Mouse (Mus musculus) natural killer cell, adult 2 months (primary cell): ENCODE results near the gene Muc13.
A peak's percentile ranks its signal among the peaks of the same experiment; 100 is the strongest.

Experiments
- DNase-seq, 2 experiments: peaks; one replicate each; pipeline ENCODE4 v3.0.0; 2022; ENCODE audit warnings: low spot score in 2 of 2

The Muc13 gene

DNA sequence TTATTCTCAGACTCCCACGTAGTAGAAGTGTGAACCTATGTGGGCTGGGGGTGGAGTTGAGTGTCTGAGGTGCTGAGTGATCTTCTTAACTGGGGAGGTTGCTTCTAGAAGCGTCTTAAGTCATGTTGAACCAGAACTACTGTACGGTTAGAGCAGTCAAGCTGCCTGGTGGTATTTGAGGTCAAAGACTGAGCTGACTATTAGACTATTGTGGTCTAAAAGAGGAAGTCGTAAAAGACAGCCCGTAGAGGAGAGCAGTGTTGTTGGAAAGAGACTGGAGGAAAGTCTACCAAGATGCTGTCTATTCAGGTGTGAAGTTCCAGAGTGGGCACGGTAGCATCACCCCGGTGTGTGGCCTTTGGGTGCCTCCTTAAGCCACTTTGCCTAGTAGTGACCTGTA is 24.0 kb upstream of the Muc13 start:
- peak; percentile 61 for DNase-seq

GRCm38 (mm10) chr16:33770778-33771454 is 22.9 kb upstream of the Muc13 start:
- no peak for DNase-seq

DNA sequence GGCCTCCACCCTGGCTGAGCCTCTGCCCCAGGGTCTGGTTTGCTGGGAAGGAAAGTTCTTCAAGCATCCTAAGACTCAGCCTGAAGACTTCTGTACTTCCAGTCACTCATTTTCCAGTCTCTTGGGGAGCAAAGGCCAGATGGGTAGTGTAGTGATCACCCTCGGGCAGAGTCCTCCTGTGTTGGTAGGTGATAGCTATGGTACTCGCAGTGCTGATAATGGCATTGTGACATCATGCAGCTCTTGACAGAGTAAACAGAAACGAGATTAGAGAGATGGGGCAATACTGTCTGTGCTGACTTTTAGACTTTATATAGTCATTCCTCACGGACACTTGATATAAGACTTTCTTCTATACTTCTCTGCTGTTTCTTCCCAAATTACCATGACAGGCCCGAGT is 21.0 kb upstream of the Muc13 start:
- DNase-seq, result no peak

DNA sequence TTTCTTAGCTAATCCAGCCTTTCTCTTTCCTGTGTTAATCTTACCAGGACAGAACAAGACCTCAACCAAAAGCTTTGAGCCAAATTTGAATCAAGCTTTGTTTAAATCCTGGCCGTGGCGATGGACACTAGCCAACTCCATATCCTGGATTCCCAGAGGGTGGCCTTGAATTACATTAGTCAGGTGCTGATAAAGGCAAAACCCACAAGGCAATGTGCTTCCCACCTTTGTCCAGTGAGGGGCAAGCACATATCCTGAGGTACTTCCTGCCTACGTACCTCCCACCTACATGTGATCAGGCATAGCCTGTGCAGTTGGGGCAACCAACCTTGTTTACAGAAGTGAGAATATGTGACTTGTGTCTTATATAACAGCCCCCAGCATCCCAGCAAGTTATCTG is 18.9 kb upstream of the Muc13 start:
- DNase-seq, result no peak

DNA sequence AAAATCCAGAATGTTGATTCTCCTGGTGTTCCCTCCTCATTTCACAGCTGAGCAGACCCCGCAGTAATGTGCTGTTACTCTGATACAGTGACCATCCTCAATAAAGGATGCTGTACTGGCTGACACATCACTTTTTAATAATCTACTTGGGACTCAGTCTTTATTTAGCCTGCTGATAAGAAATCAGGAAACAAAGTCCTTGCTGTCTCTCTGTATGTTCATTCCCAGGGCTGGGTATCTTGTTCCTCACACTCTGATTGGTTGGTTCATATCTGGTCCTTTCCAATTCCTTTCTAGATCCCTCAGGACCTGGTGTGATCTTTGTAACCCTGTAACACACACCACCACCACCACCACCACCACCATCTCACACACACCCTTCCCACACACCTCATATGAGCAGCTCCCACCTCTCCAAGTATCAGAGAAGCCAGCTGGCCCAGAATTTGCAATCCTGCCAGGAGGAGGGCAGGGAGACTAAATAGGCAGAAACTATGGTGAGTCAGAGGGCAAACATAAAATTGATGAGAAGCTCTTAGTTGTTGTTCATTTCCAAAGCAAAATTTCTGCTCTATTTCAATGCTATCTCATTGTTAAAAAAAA is 18.0 kb upstream of the Muc13 start:
- DNase-seq, result no peak

DNA sequence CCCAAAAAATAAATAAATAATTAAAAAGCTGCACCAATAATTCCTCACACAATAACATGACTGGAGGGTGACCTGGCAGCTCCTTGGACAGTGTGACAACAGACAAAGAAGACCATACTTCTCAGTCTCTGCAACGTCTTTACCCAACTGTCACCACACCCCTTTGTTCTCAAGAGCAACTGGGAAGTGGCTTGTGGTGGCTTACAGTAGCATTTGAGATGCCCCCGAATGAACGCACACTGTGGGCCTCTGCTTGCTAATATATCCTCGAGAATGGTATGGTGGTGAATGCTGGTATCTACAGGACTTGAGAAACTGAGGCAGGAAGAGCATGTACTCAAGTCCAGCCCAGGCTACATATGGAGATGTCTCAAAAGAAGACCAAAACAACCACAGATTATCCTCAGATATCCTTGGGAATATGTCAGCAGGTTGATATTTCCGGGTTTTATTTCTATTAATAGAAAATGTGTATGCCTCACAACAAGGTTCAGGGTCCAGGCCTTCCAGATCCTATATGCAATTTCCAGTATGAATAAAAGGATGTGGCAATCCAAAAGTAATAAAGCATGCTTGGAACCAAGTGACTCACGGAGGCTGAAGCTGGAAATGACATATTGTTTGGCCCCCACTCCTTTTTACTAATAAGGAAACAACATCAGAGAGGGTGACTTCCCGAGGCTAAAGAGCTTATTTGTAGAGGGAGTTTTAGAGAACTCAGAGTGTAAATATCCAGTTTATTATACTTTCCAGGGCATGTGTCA is 16.9 kb upstream of the Muc13 start:
- no peak for DNase-seq

DNA sequence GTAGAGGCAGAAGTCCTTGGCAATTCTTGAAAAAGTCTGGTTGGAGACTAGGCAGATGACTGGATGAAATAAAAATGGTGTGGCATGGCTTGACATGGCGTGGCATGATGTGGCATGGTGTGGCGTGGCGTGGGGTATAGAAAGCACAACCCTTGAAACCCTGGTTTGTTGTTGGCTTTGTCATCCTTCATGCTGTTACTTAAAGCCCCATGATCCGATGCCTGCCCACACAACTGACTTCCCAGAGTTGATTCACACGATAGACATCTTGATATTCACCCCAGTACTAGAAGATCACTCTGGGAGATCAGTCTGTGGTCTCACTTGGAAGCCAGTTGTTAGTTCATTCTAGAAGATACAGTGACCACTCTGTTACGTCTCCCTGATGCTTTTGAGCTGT is 16.2 kb upstream of the Muc13 start:
- DNase-seq, result no peak

GRCm38 (mm10) chr16:33781789-33782728 is 11.8 kb upstream of the Muc13 start:
- DNase-seq, result no peak

- no peak for DNase-seq
These were observed 11.1 kb upstream of the Muc13 start for GRCm38 (mm10) chr16:33782729-33783091.

- DNase-seq, result no peak
These were observed 9.3 kb upstream of the Muc13 start for GRCm38 (mm10) chr16:33784547-33784946.

GRCm38 (mm10) chr16:33785092-33785704 is 8.6 kb upstream of the Muc13 start:
- no peak for DNase-seq

GRCm38 (mm10) chr16:33786657-33787390 is 7.0 kb upstream of the Muc13 start:
- no peak for DNase-seq

DNA sequence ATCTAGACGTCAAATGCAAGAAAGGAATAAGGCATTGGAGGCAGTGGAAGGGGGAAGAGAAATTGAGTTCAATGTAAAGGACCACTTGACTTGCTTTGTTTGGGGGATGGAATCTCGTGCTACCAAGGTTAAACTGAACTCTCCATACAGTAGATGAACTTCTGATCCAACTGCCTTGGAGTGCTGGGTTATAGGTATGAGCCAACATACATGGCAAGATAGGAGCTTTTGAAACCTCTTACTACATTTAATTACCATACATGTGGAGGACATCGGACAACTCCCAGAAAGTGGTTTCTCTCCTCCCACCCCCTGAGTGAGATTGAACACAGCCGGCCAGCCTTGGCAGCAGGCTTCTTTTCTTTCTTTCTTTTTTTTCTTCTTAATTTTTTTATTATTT is 1.3 kb downstream of the Muc13 start:
- DNase-seq, result no peak

GRCm38 (mm10) chr16:33795887-33796286 is 2.0 kb downstream of the Muc13 start:
- DNase-seq, result no peak

- no peak for DNase-seq
These were observed 2.9 kb downstream of the Muc13 start for GRCm38 (mm10) chr16:33796756-33797155.

DNA sequence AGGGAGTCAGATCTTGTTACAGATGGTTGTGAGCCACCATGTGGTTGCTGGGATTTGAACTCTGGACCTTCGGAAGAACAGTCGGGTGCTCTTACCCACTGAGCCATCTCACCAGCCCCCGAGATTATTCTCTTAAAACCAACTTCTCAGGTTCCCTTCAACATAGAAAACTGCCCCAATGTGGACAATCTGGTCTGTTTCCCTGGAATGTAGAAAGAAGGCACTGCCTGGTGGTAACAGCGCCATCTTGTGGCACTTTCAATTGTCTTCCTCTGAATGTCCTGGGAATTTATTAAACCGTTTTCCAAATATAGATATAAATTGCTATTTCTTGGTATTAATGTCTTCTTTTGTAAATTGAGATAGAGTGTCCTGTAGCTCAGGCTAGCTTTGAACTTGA is 4.0 kb downstream of the Muc13 start:
- peak in 1 of 2 experiments; percentile 25 for DNase-seq

DNA sequence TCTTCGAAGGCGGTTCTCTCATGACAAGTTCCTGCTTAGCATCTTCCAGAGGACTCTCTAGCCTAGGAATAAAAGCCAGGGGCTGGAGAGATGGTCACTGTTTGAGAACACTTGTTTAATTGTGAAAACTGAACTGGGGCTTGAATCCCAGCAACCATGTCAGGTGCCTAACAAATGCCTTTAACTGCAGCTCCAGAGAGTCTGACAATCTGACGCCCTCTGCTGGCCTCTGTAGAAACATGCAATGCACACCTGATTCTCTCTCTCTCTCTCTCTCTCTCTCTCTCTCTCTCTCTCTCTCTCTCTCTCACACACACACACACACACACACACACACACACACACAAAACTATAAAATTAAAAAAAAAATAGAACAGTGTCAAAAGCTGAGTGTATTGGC is 16.2 kb downstream of the Muc13 start:
- no peak for DNase-seq

GRCm38 (mm10) chr16:33818413-33819165 is 24.8 kb downstream of the Muc13 start:
- DNase-seq, result no peak

DNA sequence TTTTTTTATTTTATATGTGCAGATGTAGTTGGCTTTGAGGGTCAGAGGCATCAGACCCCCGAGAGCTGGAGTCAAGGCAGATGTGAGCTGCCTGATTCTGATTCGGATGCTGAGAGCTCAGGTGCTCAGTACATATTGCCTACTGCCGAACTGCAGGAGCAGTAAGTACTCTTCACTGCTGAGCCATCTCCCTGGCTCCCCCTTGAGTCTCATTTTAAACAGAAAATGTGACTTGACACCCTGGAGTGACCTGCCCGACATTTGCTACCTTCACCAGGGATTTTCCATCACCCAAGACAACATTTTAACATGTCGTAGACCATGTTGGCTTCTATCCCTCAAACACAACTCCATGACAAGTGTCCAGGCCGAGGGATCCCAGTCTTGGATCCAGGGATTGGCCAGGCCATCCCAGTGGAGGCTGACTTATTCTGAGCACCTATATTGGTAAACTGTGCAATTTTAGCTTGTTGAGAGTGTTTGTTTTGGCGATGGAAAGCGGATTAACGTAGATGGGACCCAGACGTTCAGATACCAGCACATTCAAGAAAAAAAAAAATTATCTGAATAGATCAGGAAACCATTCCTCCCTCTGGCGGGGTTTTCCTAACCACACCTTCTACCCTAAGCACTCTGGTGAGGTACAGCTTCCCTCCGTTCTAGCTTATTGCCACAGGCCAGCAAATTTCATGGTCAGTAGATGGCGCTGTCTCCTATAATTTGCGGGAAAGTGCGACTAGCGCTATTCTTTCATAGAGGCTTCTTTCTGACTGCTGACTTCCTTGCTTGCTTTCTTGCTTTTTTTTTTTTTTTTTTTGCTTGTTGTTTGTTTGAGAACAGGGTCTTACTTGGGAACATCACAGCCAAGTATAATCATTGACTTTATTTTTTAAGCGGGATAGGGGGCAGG is 26.7 kb downstream of the Muc13 start:
- peak; percentile 66 to 79 for DNase-seq
